Mouse (Mus musculus) urinary bladder, postnatal 25 days (tissue): ENCODE measurements around the gene Atp2b2.
A peak's percentile ranks its signal among the peaks of the same experiment; 100 is the strongest.
"Not testable (repeated sequence)": the region's sequence is repeated elsewhere in the genome, so short reads cannot be mapped to it uniquely, and the experiment has no call there.

Source experiments
- DNase-seq: peaks from one replicate; pipeline ENCODE4 v3.0.0; 2022; ENCODE audit warnings: low spot score

Gene Atp2b2

GRCm38 (mm10) chr6:113713389-113713788 is 329.0 kb downstream of the Atp2b2 start:
- DNase-seq = not testable (repeated sequence)

- no peak for DNase-seq
Observed at GRCm38 (mm10) chr6:113712718-113713117, 329.7 kb downstream of the Atp2b2 start.

- no peak for DNase-seq
Observed at GRCm38 (mm10) chr6:113697222-113698205, 344.9 kb downstream of the Atp2b2 start.

GRCm38 (mm10) chr6:113696582-113697221 is 345.7 kb downstream of the Atp2b2 start, which contains the start of gene Tatdn2:
Gene Tatdn2, plus strand, starts transcription at chr6:113697050.
- peak; percentile 93 for DNase-seq

GRCm38 (mm10) chr6:113695766-113696355 is 346.6 kb downstream of the Atp2b2 start:
- no peak for DNase-seq

- no peak for DNase-seq
Observed at GRCm38 (mm10) chr6:113695203-113695602, 347.2 kb downstream of the Atp2b2 start.
